Mouse (Mus musculus): Measurements from ENCODE around the gene Atxn7. TPM values are rescaled to one million over a fixed set of nuclear protein-coding genes. Genes with fewer than 3 reads are reported as not detected.

Atxn7 gene
- polyA plus RNA-seq, 1 experiment = 24.0 TPM

DNA sequence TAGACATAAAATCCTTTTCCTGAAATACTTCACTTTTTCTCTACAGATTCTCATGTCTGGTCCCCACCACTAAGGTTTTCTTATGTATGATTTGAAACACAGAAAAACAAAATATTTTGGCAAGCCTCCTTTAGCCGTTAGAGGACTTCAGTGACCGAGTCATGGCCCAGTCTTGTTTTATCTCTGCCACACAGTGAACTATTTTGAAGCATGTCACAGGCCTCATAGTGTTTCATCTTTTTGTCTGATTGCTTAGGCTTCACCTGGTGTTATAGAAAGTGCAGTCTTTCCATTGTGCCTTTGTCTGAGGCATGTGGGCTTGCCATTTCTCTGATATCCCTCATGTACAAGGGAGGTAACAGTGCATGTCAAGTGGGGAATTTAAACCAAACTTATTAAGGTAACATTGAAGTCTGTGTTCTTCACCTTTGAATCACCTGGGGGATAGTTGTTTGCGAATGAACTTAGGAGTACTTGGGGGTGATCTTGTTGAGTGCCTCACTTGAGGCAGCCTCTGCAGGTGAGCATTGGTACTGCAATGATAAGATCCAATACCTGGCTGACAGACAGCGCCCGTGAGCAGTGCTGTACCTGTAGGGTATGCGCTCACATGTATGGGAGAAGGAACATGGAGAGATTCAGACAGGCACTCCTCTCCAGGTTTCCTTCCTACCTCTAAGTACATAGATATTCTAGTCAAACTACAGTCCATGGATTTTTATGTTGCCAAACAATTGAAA is 58.1 kb downstream of the Atxn7 start:
- Histone ChIP-seq H3K4me3 (replicated peaks; ENCODE audit: insufficient read depth, low read depth, low read length) (no peak overlapping the region), H3K27ac (ENCODE audit: insufficient read depth, low read length) (no peak overlapping the region), H3K27me3 (ENCODE audit: control insufficient read depth, insufficient read depth, low read length) (no peaks in the 10 kb centered on the region), H3K4me1 (ENCODE audit: control insufficient read depth, insufficient read depth, low read length) (no peaks in the 10 kb centered on the region; the same call in 1 of the 2 replicates)
- WGBS = 80% methylated on average over 6 of the region's 6 CpGs
- peak in 1 of 2 experiments; percentile 17 for DNase-seq
- TF ChIP-seq CTCF (IDR thresholded peaks at IDR 0.05; ENCODE audit: borderline replicate concordance, insufficient read depth, low read depth, low read length) = peak; percentile 49
- no peak for TF ChIP-seq POLR2A (IDR thresholded peaks at IDR 0.05; ENCODE audit: borderline replicate concordance, insufficient read depth, low read length)

GRCm38 (mm10) chr14:14021244-14021643 is 60.0 kb downstream of the Atxn7 start:
- H3K27me3 ChIP-seq (ENCODE audit: control insufficient read depth, insufficient read depth, low read length) = no peaks in the 10 kb centered on the region
- 96% methylated on average over 6 of the region's 6 CpGs for WGBS
- TF ChIP-seq POLR2A (IDR thresholded peaks at IDR 0.05; ENCODE audit: borderline replicate concordance, insufficient read depth, low read length) (no peak), CTCF (IDR thresholded peaks at IDR 0.05; ENCODE audit: borderline replicate concordance, insufficient read depth, low read depth, low read length) (no peak)

DNA sequence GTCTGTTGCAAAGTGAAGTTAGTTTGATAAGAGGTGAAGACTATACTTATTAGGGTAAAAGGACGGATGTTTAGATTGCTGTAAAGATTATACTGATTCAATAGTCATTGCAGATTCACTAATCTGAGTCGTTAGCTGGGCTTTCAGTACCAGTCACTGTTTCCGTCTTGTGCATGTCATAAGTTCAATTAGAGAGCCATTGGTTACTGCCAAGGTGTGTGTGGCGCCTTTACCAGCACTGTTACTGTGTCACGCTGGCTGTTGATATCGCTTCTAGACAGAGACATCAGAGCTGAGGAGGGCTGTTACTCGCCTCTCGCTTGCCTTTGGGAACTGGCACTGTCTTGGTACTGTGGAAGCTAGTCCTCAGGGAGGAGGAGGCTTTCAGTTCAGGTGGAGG is 64.6 kb downstream of the Atxn7 start:
- TF ChIP-seq CTCF (IDR thresholded peaks at IDR 0.05; ENCODE audit: borderline replicate concordance, insufficient read depth, low read depth, low read length) (no peak), POLR2A (IDR thresholded peaks at IDR 0.05; ENCODE audit: borderline replicate concordance, insufficient read depth, low read length) (no peak)
- no peak for DNase-seq
- Histone ChIP-seq H3K27ac (ENCODE audit: insufficient read depth, low read length) (no peak overlapping the region), H3K4me3 (replicated peaks; ENCODE audit: insufficient read depth, low read depth, low read length) (no peak overlapping the region), H3K27me3 (ENCODE audit: control insufficient read depth, insufficient read depth, low read length) (no peaks in the 10 kb centered on the region), H3K4me1 (ENCODE audit: control insufficient read depth, insufficient read depth, low read length) (no peaks in the 10 kb centered on the region)
- 94% methylated on average over 8 of the region's 8 CpGs for WGBS

More at GRCm38 (mm10) chr14:14021244-14021643, 60.0 kb downstream of the Atxn7 start:
- Histone ChIP-seq H3K27ac (ENCODE audit: insufficient read depth, low read length) (no peak overlapping the region), H3K4me1 (ENCODE audit: control insufficient read depth, insufficient read depth, low read length) (no peaks in the 10 kb centered on the region), H3K4me3 (replicated peaks; ENCODE audit: insufficient read depth, low read depth, low read length) (no peak overlapping the region)
- no peak for DNase-seq

GRCm38 (mm10) chr14:14030621-14031020 is 69.4 kb downstream of the Atxn7 start:
- H3K27me3 ChIP-seq (ENCODE audit: control insufficient read depth, insufficient read depth, low read length) = no peaks in the 10 kb centered on the region
- H3K27ac ChIP-seq (ENCODE audit: insufficient read depth, low read length) = no peak overlapping the region
- TF ChIP-seq CTCF (IDR thresholded peaks at IDR 0.05; ENCODE audit: borderline replicate concordance, insufficient read depth, low read depth, low read length) (no peak), POLR2A (IDR thresholded peaks at IDR 0.05; ENCODE audit: borderline replicate concordance, insufficient read depth, low read length) (no peak)
- no peak for DNase-seq
- H3K4me1 ChIP-seq (ENCODE audit: control insufficient read depth, insufficient read depth, low read length) = no peaks in the 10 kb centered on the region
- WGBS = 97% methylated on average over 2 of the region's 2 CpGs
- no peak overlapping the region for H3K4me3 ChIP-seq (replicated peaks; ENCODE audit: insufficient read depth, low read depth, low read length)

- Histone ChIP-seq H3K4me1 (ENCODE audit: control insufficient read depth, insufficient read depth, low read length) (no peaks in the 10 kb centered on the region), H3K27ac (ENCODE audit: insufficient read depth, low read length) (no peak overlapping the region), H3K4me3 (replicated peaks; ENCODE audit: insufficient read depth, low read depth, low read length) (no peak overlapping the region), H3K27me3 (ENCODE audit: control insufficient read depth, insufficient read depth, low read length) (no peaks in the 10 kb centered on the region)
- DNase-seq = no peak
- 94% methylated on average over 1 of the region's 1 CpGs for WGBS
- TF ChIP-seq POLR2A (IDR thresholded peaks at IDR 0.05; ENCODE audit: borderline replicate concordance, insufficient read depth, low read length) (no peak), CTCF (IDR thresholded peaks at IDR 0.05; ENCODE audit: borderline replicate concordance, insufficient read depth, low read depth, low read length) (no peak)
Measured at GRCm38 (mm10) chr14:14032842-14033241, 71.6 kb downstream of the Atxn7 start.

DNA sequence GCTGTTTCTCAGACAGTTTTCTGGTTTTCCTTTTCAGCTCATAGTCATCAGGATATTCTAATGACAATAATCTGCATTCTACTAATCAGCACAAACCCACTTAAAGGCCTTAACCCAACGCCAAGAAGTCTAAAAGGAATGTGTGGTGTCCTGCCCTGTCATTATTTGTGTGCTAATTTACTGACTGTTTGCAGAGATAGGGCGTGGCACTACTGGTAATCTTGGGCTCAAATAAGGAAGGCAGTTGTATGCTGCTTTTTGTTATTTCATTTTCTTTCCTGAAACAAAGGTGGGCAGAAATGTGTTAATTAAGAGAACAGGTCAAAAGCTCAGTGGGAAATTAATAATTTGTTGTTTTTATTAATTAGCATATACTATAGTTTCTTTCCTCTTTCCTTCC is 75.1 kb downstream of the Atxn7 start:
- Histone ChIP-seq H3K4me3 (replicated peaks; ENCODE audit: insufficient read depth, low read depth, low read length) (no peak overlapping the region), H3K27ac (ENCODE audit: insufficient read depth, low read length) (no peak overlapping the region), H3K27me3 (ENCODE audit: control insufficient read depth, insufficient read depth, low read length) (no peaks in the 10 kb centered on the region), H3K4me1 (ENCODE audit: control insufficient read depth, insufficient read depth, low read length) (no peaks in the 10 kb centered on the region)
- 82% methylated on average over 2 of the region's 2 CpGs for WGBS
- no peak for DNase-seq
- TF ChIP-seq CTCF (IDR thresholded peaks at IDR 0.05; ENCODE audit: borderline replicate concordance, insufficient read depth, low read depth, low read length) = no peak
- no peak for TF ChIP-seq POLR2A (IDR thresholded peaks at IDR 0.05; ENCODE audit: borderline replicate concordance, insufficient read depth, low read length)

- H3K4me1 ChIP-seq (ENCODE audit: control insufficient read depth, insufficient read depth, low read length) = no peaks in the 10 kb centered on the region
- DNase-seq = no peak
- TF ChIP-seq CTCF (IDR thresholded peaks at IDR 0.05; ENCODE audit: borderline replicate concordance, insufficient read depth, low read depth, low read length) (no peak), POLR2A (IDR thresholded peaks at IDR 0.05; ENCODE audit: borderline replicate concordance, insufficient read depth, low read length) (no peak)
- no peak overlapping the region for H3K27ac ChIP-seq (ENCODE audit: insufficient read depth, low read length)
- no peak overlapping the region for H3K4me3 ChIP-seq (replicated peaks; ENCODE audit: insufficient read depth, low read depth, low read length)
- H3K27me3 ChIP-seq (ENCODE audit: control insufficient read depth, insufficient read depth, low read length) = no peaks in the 10 kb centered on the region
- 86% methylated on average over 2 of the region's 2 CpGs for WGBS
Measured at GRCm38 (mm10) chr14:14038233-14038632, 77.0 kb downstream of the Atxn7 start.

- no peaks in the 10 kb centered on the region for H3K27me3 ChIP-seq (ENCODE audit: control insufficient read depth, insufficient read depth, low read length)
- DNase-seq = no peak
- no peak overlapping the region for H3K27ac ChIP-seq (ENCODE audit: insufficient read depth, low read length)
- no peak overlapping the region for H3K4me3 ChIP-seq (replicated peaks; ENCODE audit: insufficient read depth, low read depth, low read length)
- WGBS = 62% methylated on average over 4 of the region's 4 CpGs
- no peak for TF ChIP-seq CTCF (IDR thresholded peaks at IDR 0.05; ENCODE audit: borderline replicate concordance, insufficient read depth, low read depth, low read length)
- no peak for TF ChIP-seq POLR2A (IDR thresholded peaks at IDR 0.05; ENCODE audit: borderline replicate concordance, insufficient read depth, low read length)
- H3K4me1 ChIP-seq (ENCODE audit: control insufficient read depth, insufficient read depth, low read length) = no peaks in the 10 kb centered on the region
Measured at GRCm38 (mm10) chr14:14042336-14042735, 81.1 kb downstream of the Atxn7 start.
